Mouse (Mus musculus) neural tube, embryonic 13.5 days (tissue): ENCODE data around the gene Fbxl14. TPM values are rescaled to one million over a fixed set of nuclear protein-coding genes. Genes with fewer than 3 reads are reported as not detected.

ENCODE experiments used
- ATAC-seq: fragments of 200-750 bp; cut with Nextera tagmentation; 2 replicates; pipeline ENCODE4 v1.8.0; 2017; ENCODE audit warnings: low read depth, mild to moderate bottlenecking, moderate TSS enrichment, moderate library complexity
- H3K27ac ChIP-seq: fragments of 300-500 bp; sonication (generic); replicated peaks from 2 replicates; pipeline ENCODE4 v1.5.1; 2015; ENCODE audit warnings: moderate library complexity, mild to moderate bottlenecking, inconsistent platforms
- H3K27me3 ChIP-seq: fragments of 300-500 bp; sonication (generic); 2 replicates; pipeline ENCODE4 v1.6.1; 2015; ENCODE audit warnings: mild to moderate bottlenecking, inconsistent platforms
- H3K36me3 ChIP-seq: fragments of 300-500 bp; sonication (generic); 2 replicates; pipeline ENCODE4 v1.6.1; 2015; ENCODE audit warnings: mild to moderate bottlenecking, inconsistent platforms
- H3K4me1 ChIP-seq: fragments of 300-500 bp; sonication (generic); replicated peaks from 2 replicates; pipeline ENCODE4 v1.6.1; 2015; ENCODE audit warnings: inconsistent platforms
- H3K4me2 ChIP-seq: fragments of 300-500 bp; sonication (generic); 2 replicates; pipeline ENCODE4 v1.6.1; 2015; ENCODE audit warnings: inconsistent platforms, mild to moderate bottlenecking, moderate library complexity
- H3K4me3 ChIP-seq: fragments of 300-500 bp; sonication (generic); 2 replicates; pipeline ENCODE4 v1.5.1; 2015; ENCODE audit warnings: mild to moderate bottlenecking, inconsistent platforms
- H3K9ac ChIP-seq: fragments of 300-500 bp; sonication (generic); 2 replicates; pipeline ENCODE4 v1.6.1; 2015; ENCODE audit warnings: moderate library complexity, mild to moderate bottlenecking, inconsistent platforms
- H3K9me3 ChIP-seq: fragments of 300-500 bp; sonication (generic); 2 replicates; pipeline ENCODE4 v1.6.1; 2016; ENCODE audit warnings: inconsistent platforms
- WGBS: fragments of 180-500 bp; shearing (Covaris S2); methylation state at CpG from one replicate; pipeline ENCODE4 v1.1.7; 2015; 5-methylcytosine and 5-hydroxymethylcytosine counted together
- polyA plus RNA-seq: library from polyadenylated mRNA; unstranded; fragments of >200 nt; fragmentation: Nextera tagmentation; extraction: Ambion mirVana; gene quantifications from 2 replicates; pipeline ENCODE4 v1.2.1, GENCODE M21; 2015

Fbxl14 gene
- polyA plus RNA-seq, 1 experiment from 2014 or later, result 3.0 TPM

DNA sequence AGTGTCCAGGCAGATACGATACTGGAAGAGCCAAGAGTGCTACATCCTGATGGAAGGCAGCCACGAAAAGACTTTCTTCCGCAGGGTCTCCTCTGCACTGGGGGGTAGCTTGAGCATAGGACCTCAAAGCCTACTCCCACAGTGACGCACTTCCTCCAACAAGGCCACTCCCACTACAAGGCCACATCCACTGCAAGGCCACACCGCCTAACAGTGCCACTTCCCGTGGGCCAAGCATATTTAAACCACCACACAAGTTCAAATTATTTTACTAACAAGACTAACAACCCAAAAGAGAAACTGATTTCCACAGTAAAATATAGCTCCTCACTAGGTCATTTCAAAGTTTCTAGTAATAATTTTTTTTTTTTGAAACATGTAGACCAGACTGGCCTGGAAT lies 28.8 kb downstream of the Fbxl14 start:
- no peak for ATAC-seq
- Histone ChIP-seq H3K4me1 (0 out of 2 replicates have a peak, but pooled peaks cover under 1% of the 10 kb centered on the region), H3K27ac (no peak overlapping the region), H3K4me3 (no peak overlapping the region), H3K36me3 (no peaks in the 10 kb centered on the region), H3K9ac (no peak overlapping the region), H3K4me2 (no peak overlapping the region), H3K9me3 (no peaks in the 10 kb centered on the region), H3K27me3 (no peaks in the 10 kb centered on the region)
- 91% methylated on average over 6 of the region's 6 CpGs for WGBS

- Histone ChIP-seq H3K4me1 (peaks cover 6% of the 10 kb centered on the region; the same call in 1 of the 2 replicates), H3K27ac (no peak overlapping the region), H3K4me2 (no peak overlapping the region), H3K27me3 (no peaks in the 10 kb centered on the region), H3K9ac (no peak overlapping the region), H3K9me3 (no peaks in the 10 kb centered on the region), H3K36me3 (no peaks in the 10 kb centered on the region), H3K4me3 (no peak overlapping the region)
- WGBS, result 80% methylated on average over 10 of the region's 10 CpGs
- no peak for ATAC-seq
These were observed 29.3 kb downstream of the Fbxl14 start for GRCm38 (mm10) chr6:119508634-119509375.

GRCm38 (mm10) chr6:119509437-119510037 lies 30.1 kb downstream of the Fbxl14 start:
- ATAC-seq, result no peak
- no peak overlapping the region for H3K9ac ChIP-seq
- WGBS, result 90% methylated on average over 13 of the region's 13 CpGs

GRCm38 (mm10) chr6:119512701-119513100 lies 33.2 kb downstream of the Fbxl14 start:
- 0 out of 2 replicates have a peak, but pooled peaks cover 5% of the 10 kb centered on the region for H3K9me3 ChIP-seq
- WGBS, result 87% methylated on average over 11 of the region's 11 CpGs
- H3K4me1 ChIP-seq, result peaks cover 17% of the 10 kb centered on the region
- no peaks in the 10 kb centered on the region for H3K27me3 ChIP-seq
- no peak overlapping the region for H3K9ac ChIP-seq
- H3K36me3 ChIP-seq, result no peaks in the 10 kb centered on the region
- no peak overlapping the region for H3K4me2 ChIP-seq
- no peak for ATAC-seq
- H3K4me3 ChIP-seq, result no peak overlapping the region
- no peak overlapping the region for H3K27ac ChIP-seq

More at GRCm38 (mm10) chr6:119509437-119510037, 30.1 kb downstream of the Fbxl14 start:
- Histone ChIP-seq H3K4me2 (no peak overlapping the region), H3K27ac (no peak overlapping the region), H3K4me1 (peaks cover 13% of the 10 kb centered on the region), H3K27me3 (no peaks in the 10 kb centered on the region), H3K36me3 (no peaks in the 10 kb centered on the region), H3K4me3 (no peak overlapping the region), H3K9me3 (no peaks in the 10 kb centered on the region)

- no peak overlapping the region for H3K9ac ChIP-seq
- H3K4me2 ChIP-seq, result no peak overlapping the region
- no peaks in the 10 kb centered on the region for H3K27me3 ChIP-seq
- no peak overlapping the region for H3K4me3 ChIP-seq
- 86% methylated on average over 5 of the region's 5 CpGs for WGBS
- H3K36me3 ChIP-seq, result no peaks in the 10 kb centered on the region
- H3K4me1 ChIP-seq, result peaks cover 17% of the 10 kb centered on the region
- no peak for ATAC-seq
- no peak overlapping the region for H3K27ac ChIP-seq
- 0 out of 2 replicates have a peak, but pooled peaks cover 5% of the 10 kb centered on the region for H3K9me3 ChIP-seq
These were observed 34.0 kb downstream of the Fbxl14 start for GRCm38 (mm10) chr6:119513452-119513851.

DNA sequence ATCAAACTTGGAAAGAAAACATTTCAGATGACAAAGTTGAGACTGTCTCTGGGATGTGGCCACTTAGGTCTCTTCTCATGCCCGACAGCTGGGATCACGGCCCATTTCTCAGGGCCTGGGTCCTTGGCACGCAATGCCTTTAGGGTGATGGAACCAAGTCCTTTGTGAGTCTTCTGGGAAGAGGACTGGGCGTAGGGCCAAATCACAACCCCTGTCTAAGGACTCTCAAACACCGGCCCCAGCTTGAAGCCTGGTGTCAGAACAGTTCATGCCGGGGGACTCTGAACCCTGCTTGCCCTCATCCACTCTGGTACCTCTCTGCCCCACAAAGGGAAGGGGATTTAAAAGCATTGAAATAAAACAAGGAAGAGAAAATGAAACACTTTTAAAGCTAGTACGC lies 34.6 kb downstream of the Fbxl14 start:
- Histone ChIP-seq H3K4me3 (no peak overlapping the region), H3K9ac (no peak overlapping the region), H3K27ac (no peak overlapping the region), H3K4me1 (peaks cover 17% of the 10 kb centered on the region), H3K4me2 (no peak overlapping the region), H3K36me3 (no peaks in the 10 kb centered on the region), H3K27me3 (no peaks in the 10 kb centered on the region), H3K9me3 (0 out of 2 replicates have a peak, but pooled peaks cover 5% of the 10 kb centered on the region)
- no peak for ATAC-seq
- 54% methylated on average over 7 of the region's 7 CpGs for WGBS

DNA sequence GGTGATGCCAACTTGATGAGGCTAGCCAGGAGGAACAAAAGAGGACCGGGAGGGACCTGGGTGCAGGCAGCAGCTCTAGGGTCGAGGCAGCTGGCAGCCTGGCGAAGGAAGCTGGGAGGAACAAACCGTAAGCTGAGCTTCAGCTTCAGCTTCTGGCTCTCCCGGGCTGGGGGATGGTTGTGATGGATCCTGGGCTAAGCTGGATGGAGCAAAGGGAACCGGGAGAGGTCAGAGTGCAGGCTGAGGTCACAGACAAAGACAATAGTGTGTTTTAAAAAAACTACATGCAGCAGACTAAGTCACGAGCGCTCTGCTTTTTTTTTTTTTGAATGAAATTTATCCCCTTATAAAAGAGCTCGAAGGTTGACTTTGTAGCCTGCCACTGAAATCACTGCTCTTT lies 41.3 kb downstream of the Fbxl14 start:
- ATAC-seq, result no peak
- Histone ChIP-seq H3K4me1 (0 out of 2 replicates have a peak, but pooled peaks cover 11% of the 10 kb centered on the region), H3K9ac (no peak overlapping the region), H3K4me2 (no peak overlapping the region), H3K36me3 (no peaks in the 10 kb centered on the region), H3K9me3 (0 out of 2 replicates have a peak, but pooled peaks cover 5% of the 10 kb centered on the region), H3K27me3 (no peaks in the 10 kb centered on the region), H3K4me3 (no peak overlapping the region), H3K27ac (no peak overlapping the region)
- WGBS, result 38% methylated on average over 9 of the region's 9 CpGs

- ATAC-seq, result no peak
- Histone ChIP-seq H3K27me3 (no peaks in the 10 kb centered on the region), H3K4me2 (no peak overlapping the region), H3K36me3 (no peaks in the 10 kb centered on the region), H3K9ac (no peak overlapping the region), H3K9me3 (0 out of 2 replicates have a peak, but pooled peaks cover 3% of the 10 kb centered on the region), H3K4me1 (0 out of 2 replicates have a peak, but pooled peaks cover 11% of the 10 kb centered on the region), H3K27ac (0 out of 2 replicates have a peak overlapping the region, but pooled peaks have one; percentile 23), H3K4me3 (no peak overlapping the region)
- WGBS, result 61% methylated on average over 3 of the region's 3 CpGs
These were observed 42.0 kb downstream of the Fbxl14 start for GRCm38 (mm10) chr6:119521482-119521900.

DNA sequence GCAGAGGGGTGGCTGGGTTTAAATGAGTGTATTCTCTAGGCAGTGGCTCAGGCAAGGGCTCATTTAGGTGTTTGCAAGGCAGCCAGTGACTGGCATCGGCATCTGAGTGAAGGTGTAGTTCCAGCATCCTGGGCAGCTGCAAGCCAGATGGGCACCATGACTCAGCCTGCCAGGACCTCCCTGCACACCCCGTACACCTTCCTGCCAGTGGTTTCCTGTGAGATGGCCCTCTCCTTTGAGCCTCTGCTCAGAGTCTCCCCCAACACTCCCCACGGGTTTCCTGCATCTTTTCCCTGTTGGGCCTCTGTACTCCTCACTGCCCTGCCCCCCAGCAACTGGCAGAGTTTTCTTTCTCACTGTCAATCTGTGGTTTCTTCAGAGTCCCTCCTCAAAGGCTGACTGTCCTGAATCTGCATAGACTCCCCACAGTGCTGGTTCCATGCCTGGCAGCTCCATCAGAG lies 42.5 kb downstream of the Fbxl14 start:
- H3K4me2 ChIP-seq, result no peak overlapping the region
- H3K4me3 ChIP-seq, result no peak overlapping the region
- WGBS, result 40% methylated on average over 3 of the region's 3 CpGs
- no peak for ATAC-seq
- H3K4me1 ChIP-seq, result 0 out of 2 replicates have a peak, but pooled peaks cover 11% of the 10 kb centered on the region
- no peaks in the 10 kb centered on the region for H3K36me3 ChIP-seq
- no peaks in the 10 kb centered on the region for H3K27me3 ChIP-seq
- H3K9me3 ChIP-seq, result no peaks in the 10 kb centered on the region
- H3K27ac ChIP-seq, result 0 out of 2 replicates have a peak overlapping the region, but pooled peaks have one; percentile 23
- no peak overlapping the region for H3K9ac ChIP-seq

DNA sequence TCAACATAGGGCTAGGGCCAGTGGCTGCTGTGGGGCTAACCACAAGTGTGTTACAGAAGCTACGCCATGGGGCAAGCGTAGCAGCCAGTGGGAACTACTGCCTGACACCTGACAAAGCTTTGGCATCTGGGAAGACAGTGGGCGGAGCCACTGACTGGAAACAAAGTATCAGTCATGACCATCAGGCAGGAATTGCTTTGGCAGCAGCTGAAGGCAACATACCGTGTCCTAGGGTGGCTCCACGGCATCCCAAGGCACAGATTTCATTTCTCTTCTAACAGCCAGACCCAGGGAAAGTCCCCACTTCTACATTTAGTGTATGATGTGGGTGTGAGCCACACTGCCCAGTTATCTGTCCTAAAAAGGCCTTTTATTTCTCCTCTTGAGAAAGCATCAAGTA lies 47.0 kb downstream of the Fbxl14 start:
- H3K9me3 ChIP-seq, result no peaks in the 10 kb centered on the region
- 0 out of 2 replicates have a peak, but pooled peaks cover 11% of the 10 kb centered on the region for H3K4me1 ChIP-seq
- H3K4me2 ChIP-seq, result no peak overlapping the region
- H3K36me3 ChIP-seq, result no peaks in the 10 kb centered on the region
- H3K4me3 ChIP-seq, result no peak overlapping the region
- no peak overlapping the region for H3K9ac ChIP-seq
- no peak overlapping the region for H3K27ac ChIP-seq
- H3K27me3 ChIP-seq, result no peaks in the 10 kb centered on the region
- ATAC-seq, result no peak
- WGBS, result 77% methylated on average over 5 of the region's 5 CpGs

DNA sequence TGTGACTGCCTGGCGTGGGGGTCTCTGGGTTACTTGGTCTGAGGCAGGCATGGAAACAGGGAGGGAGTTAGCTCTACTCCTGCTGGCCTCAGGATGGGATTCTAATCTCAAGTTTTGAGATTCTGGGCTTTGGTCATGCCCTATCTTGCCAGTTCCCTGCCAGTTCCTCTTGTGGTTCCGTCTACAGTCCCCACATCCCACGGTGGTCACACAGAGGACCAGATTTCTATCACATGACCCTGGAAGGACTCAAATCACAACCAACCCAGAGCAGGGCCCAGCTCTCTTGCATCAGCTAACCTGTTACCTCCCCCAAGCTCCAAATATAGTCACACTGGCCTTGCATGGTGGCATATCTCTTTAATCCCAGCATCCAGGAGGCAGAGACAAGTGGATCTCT lies 50.2 kb downstream of the Fbxl14 start:
- Histone ChIP-seq H3K27me3 (no peaks in the 10 kb centered on the region), H3K9me3 (no peaks in the 10 kb centered on the region), H3K9ac (no peak overlapping the region), H3K4me2 (no peak overlapping the region), H3K27ac (no peak overlapping the region), H3K36me3 (no peaks in the 10 kb centered on the region), H3K4me3 (no peak overlapping the region), H3K4me1 (no peaks in the 10 kb centered on the region)
- no peak for ATAC-seq
- 95% methylated on average over 3 of the region's 3 CpGs for WGBS
